Mouse (Mus musculus) forebrain, embryonic 11.5 days (tissue): ENCODE measurements around the gene Zfp598. TPM values are rescaled to one million over a fixed set of nuclear protein-coding genes. Genes with fewer than 3 reads are reported as not detected.
A peak's percentile ranks its signal among the peaks of the same experiment; 100 is the strongest.
"Not testable (repeated sequence)": the region's sequence is repeated elsewhere in the genome, so short reads cannot be mapped to it uniquely, and the experiment has no call there.

Source experiments
- ATAC-seq: fragments of 200-750 bp; cut with Nextera tagmentation; replicated peaks from 2 replicates; pipeline ENCODE4 v1.8.0; 2017; ENCODE audit warnings: moderate TSS enrichment; ENCODE audit not compliant: low FRiP score
- DNase-seq: peaks from one replicate; pipeline ENCODE4 v3.0.0-alpha.2; 2017; ENCODE audit warnings: low spot score
- H3K27ac ChIP-seq: fragments of 300-500 bp; sonication (generic); 2 replicates; pipeline ENCODE4 v1.5.1; 2014; ENCODE audit warnings: low read depth, low read length
- H3K27me3 ChIP-seq: fragments of 300-500 bp; sonication (generic); 2 replicates; pipeline ENCODE4 v1.6.1; 2014; ENCODE audit warnings: mild to moderate bottlenecking, low read length, mixed read lengths; ENCODE audit not compliant: control insufficient read depth, insufficient read depth
- H3K36me3 ChIP-seq: fragments of 300-500 bp; sonication (generic); 2 replicates; pipeline ENCODE4 v1.6.1; 2014; ENCODE audit warnings: mild to moderate bottlenecking, low read length, moderate library complexity, mixed read lengths; ENCODE audit not compliant: control insufficient read depth, insufficient read depth
- H3K4me1 ChIP-seq: fragments of 300-500 bp; sonication (generic); replicated peaks from 2 replicates; pipeline ENCODE4 v1.6.1; 2014; ENCODE audit warnings: low read length, mixed read lengths; ENCODE audit not compliant: control insufficient read depth, insufficient read depth
- H3K4me2 ChIP-seq: fragments of 300-500 bp; sonication (generic); 2 replicates; pipeline ENCODE4 v1.6.1; 2014; ENCODE audit warnings: low read depth, mild to moderate bottlenecking, low read length, moderate library complexity, mixed read lengths; ENCODE audit not compliant: severe bottlenecking
- H3K4me3 ChIP-seq: fragments of 300-500 bp; sonication (generic); 2 replicates; pipeline ENCODE4 v1.5.1; 2014; ENCODE audit warnings: low read depth, low read length
- H3K9ac ChIP-seq: fragments of 300-500 bp; sonication (generic); 2 replicates; pipeline ENCODE4 v1.6.1; 2014; ENCODE audit warnings: low read length
- H3K9me3 ChIP-seq: fragments of 300-500 bp; sonication (generic); 2 replicates; pipeline ENCODE4 v1.6.1; 2016; ENCODE audit warnings: low read length, mixed read lengths; ENCODE audit not compliant: control insufficient read depth
- WGBS: fragments of 180-500 bp; shearing (Covaris S2); extraction: QIAGEN DNeasy Blood & Tissue Kit; methylation state at CpG from one replicate; pipeline ENCODE4 v1.1.7; 2014; 5-methylcytosine and 5-hydroxymethylcytosine counted together
- polyA plus RNA-seq: library from polyadenylated mRNA; unstranded; fragments of >200 nt; fragmentation: Nextera tagmentation; extraction: Ambion mirVana; gene quantifications from 2 replicates; pipeline ENCODE4 v1.2.1, GENCODE M21; 2014

The Zfp598 gene
- polyA plus RNA-seq, 1 experiment from 2014 or later = 37.6 TPM

- no peak overlapping the region for H3K4me2 ChIP-seq
- H3K27ac ChIP-seq = no peak overlapping the region
- H3K4me3 ChIP-seq = no peak overlapping the region
- H3K36me3 ChIP-seq = no peaks in the 10 kb centered on the region
- H3K9ac ChIP-seq = no peak overlapping the region
- H3K4me1 ChIP-seq = peaks cover 8% of the 10 kb centered on the region
- DNase-seq (no peak), ATAC-seq (no peak)
- 81% methylated on average over 4 of the region's 4 CpGs for WGBS
- peaks cover 8% of the 10 kb centered on the region for H3K27me3 ChIP-seq
- H3K9me3 ChIP-seq = no peaks in the 10 kb centered on the region
Observed at GRCm38 (mm10) chr17:24650766-24651165, 18.7 kb upstream of the Zfp598 start.

DNA sequence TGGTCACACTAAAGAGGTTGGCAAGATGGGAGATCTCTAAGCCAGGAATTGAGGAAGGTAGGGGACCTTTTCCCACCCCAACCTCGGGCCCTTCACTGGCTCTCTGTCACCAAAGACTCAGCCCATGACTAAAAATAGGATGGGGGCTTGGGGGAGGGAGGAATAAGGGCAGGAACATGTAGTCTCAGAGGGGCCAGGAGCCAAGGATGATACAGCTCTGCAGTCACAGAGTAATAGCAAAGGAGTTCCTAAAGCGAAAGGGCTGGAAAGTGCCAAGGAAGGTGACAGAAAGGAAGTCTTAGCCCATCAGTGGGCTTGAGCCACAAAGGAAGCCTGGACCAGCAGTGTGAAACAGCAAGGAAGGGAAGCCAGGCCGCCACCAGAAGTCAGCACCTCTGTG is 17.7 kb upstream of the Zfp598 start:
- H3K4me1 ChIP-seq = peaks cover 8% of the 10 kb centered on the region

DNA sequence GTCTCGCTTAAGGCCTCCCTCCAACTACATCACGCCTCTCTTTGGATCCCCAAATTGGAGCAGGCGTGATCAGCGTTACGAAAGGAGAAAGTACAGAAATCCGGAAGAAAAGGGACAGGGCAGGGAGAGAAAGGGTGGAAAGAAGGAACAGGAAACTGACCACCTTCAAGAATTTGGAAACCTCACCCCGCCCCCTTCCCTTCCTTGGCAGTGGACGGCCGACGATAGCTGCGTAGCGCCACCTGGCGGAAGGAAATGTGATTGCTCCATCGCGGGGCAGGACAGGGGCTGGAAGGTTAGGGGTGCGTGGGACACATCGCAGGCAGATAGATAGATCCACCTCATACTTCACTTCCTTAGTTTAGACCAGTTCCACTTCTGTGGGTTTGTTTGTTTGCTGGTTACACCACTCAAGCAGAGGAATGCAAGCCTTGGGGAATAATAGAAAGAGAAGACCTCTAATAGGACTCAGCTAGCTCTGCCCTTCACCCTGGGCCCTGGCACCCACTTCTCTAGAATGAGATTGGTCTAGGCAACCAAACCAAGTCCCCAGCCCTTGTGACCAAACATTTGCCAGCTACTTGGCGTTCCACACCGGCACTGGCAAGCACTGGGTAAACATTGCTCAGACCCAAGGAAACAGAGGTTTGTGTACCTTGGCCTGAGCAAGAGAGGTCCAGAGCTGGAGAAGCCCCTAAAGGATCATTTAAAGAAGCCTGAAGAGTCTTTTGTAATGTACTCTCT is 15.3 kb upstream of the Zfp598 start:
- Histone ChIP-seq H3K36me3 (no peaks in the 10 kb centered on the region), H3K9ac (peak overlapping the region; percentile 39), H3K9me3 (no peaks in the 10 kb centered on the region), H3K4me3 (no peak overlapping the region), H3K4me2 (peak overlapping the region; percentile 44), H3K4me1 (peaks cover 13% of the 10 kb centered on the region), H3K27me3 (peaks cover 32% of the 10 kb centered on the region), H3K27ac (no peak overlapping the region)
- ATAC-seq (peak; percentile 63), DNase-seq (peak; percentile 92)
- WGBS = 6% methylated on average over 19 of the region's 19 CpGs

More for the DNA sequence above, 17.7 kb upstream of the Zfp598 start:
- WGBS = 61% methylated on average over 3 of the region's 3 CpGs
- no peak for ATAC-seq
- Histone ChIP-seq H3K27me3 (peaks cover 11% of the 10 kb centered on the region), H3K9ac (no peak overlapping the region), H3K27ac (no peak overlapping the region), H3K4me2 (no peak overlapping the region), H3K4me3 (no peak overlapping the region), H3K9me3 (no peaks in the 10 kb centered on the region), H3K36me3 (no peaks in the 10 kb centered on the region)
- no peak for DNase-seq

GRCm38 (mm10) chr17:24654969-24655368 is 14.5 kb upstream of the Zfp598 start:
- no peak for DNase-seq
- ATAC-seq = no peak
- Histone ChIP-seq H3K27ac (no peak overlapping the region), H3K27me3 (peaks cover 32% of the 10 kb centered on the region), H3K36me3 (no peaks in the 10 kb centered on the region), H3K4me3 (no peak overlapping the region), H3K4me2 (no peak overlapping the region), H3K9me3 (no peaks in the 10 kb centered on the region), H3K4me1 (peaks cover 6% of the 10 kb centered on the region), H3K9ac (no peak overlapping the region)
- 80% methylated on average over 4 of the region's 4 CpGs for WGBS

DNA sequence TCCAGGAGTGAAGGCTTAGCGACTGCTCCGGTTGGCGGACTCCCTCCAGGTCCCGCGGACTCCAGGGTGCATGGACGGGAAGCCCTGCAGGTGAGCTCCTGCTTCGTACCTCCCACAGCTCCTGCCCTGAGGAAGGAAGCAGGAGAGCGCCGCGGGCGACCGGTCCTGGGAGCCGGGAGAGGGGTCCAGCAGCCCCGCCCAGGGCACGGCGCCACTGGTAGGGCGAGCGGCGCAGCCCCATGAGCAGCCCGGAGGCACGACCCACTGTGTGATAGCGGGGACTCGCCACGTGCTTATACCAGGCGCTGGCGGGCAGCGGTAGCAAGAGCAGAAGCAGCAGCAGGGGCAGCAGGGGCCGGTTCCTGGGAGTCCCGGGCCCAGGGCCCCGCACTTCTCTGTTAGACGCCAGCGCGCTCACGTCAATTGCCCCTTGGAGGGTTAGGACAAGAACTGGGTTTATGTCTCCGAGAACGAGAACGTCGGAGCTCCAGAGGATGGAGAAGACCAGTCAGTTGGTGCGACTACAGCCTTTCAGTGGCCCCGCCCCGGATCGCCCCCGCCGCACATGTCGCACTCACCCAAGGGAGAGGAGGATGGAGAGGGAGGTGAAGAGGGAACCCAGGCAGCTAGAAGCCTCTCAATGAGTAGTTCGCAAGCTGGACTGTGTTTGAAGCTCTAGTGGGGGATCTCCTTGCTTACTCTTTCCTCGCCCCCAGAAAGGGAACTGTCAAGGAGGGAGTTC is 11.3 kb upstream of the Zfp598 start, which contains the start of gene Npw:
TSS of gene Npw (minus strand) at position 441 of the 742 bp plus-strand sequence.
- Histone ChIP-seq H3K4me3 (peak within 1 kb of the TSS; percentile 33), H3K9me3 (no peaks in the 10 kb centered on the region), H3K4me2 (peak within 1 kb of the TSS; percentile 65), H3K27ac (no peak within 1 kb of the TSS), H3K9ac (peak within 1 kb of the TSS; percentile 51; the same call in 1 of the 2 replicates), H3K36me3 (no peaks in the 10 kb centered on the region), H3K27me3 (peaks cover 27% of the 10 kb centered on the region), H3K4me1 (peaks cover 6% of the 10 kb centered on the region; the same call in 1 of the 2 replicates)
- ATAC-seq (0 out of 2 replicates have a peak, but pooled peaks have one; percentile 12), DNase-seq (peak; percentile 67)
- 2% methylated on average over 47 of the region's 47 CpGs for WGBS

- not testable (repeated sequence) for H3K4me2 ChIP-seq, H3K36me3 ChIP-seq, H3K27ac ChIP-seq, ATAC-seq, H3K27me3 ChIP-seq, H3K4me3 ChIP-seq, H3K9ac ChIP-seq, H3K9me3 ChIP-seq, DNase-seq
- 79% methylated on average over 7 of the region's 7 CpGs for WGBS
- H3K4me1 ChIP-seq = peaks cover 13% of the 10 kb centered on the region
Observed at GRCm38 (mm10) chr17:24667011-24667410, 2.5 kb upstream of the Zfp598 start.

GRCm38 (mm10) chr17:24667416-24667815 is 2.1 kb upstream of the Zfp598 start:
- no peaks in the 10 kb centered on the region for H3K27me3 ChIP-seq
- peaks cover 13% of the 10 kb centered on the region for H3K4me1 ChIP-seq
- ATAC-seq (no peak), DNase-seq (peak; percentile 66)
- 37% methylated on average over 6 of the region's 6 CpGs for WGBS
- H3K4me2 ChIP-seq = no peak overlapping the region
- H3K9ac ChIP-seq = no peak overlapping the region
- no peak overlapping the region for H3K27ac ChIP-seq
- no peak overlapping the region for H3K4me3 ChIP-seq
- H3K36me3 ChIP-seq = no peaks in the 10 kb centered on the region
- H3K9me3 ChIP-seq = no peaks in the 10 kb centered on the region

DNA sequence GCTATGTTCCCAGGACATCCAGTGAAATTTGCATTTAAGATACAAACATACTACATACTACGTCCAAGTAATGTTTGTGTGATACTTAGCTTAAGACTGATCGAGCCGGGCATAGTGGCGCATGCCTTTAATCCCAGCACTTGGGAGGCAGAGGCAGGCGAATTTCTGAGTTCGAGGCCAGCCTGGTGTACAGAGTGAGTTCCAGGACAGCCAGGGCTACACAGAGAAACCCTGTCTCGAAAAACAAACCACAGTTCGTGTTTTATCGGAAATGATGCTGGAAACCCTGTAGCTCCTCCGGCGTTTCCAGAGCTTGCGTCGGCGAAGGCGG is 308 bp upstream of the Zfp598 start:
- H3K9me3 ChIP-seq, ATAC-seq, H3K27me3 ChIP-seq, H3K36me3 ChIP-seq, DNase-seq, H3K27ac ChIP-seq: not testable (repeated sequence)
- peak overlapping the region; percentile 99 for H3K4me3 ChIP-seq
- H3K4me1 ChIP-seq = peaks cover 13% of the 10 kb centered on the region
- H3K4me2 ChIP-seq = peak overlapping the region; percentile 64
- whole genome bisulfite sequencing = 12% methylated on average over 15 of the region's 15 CpGs
- peak overlapping the region; percentile 95 for H3K9ac ChIP-seq
